7 mouse cellular contexts compared by ENCODE assay signal in the genomic region with DNA sequence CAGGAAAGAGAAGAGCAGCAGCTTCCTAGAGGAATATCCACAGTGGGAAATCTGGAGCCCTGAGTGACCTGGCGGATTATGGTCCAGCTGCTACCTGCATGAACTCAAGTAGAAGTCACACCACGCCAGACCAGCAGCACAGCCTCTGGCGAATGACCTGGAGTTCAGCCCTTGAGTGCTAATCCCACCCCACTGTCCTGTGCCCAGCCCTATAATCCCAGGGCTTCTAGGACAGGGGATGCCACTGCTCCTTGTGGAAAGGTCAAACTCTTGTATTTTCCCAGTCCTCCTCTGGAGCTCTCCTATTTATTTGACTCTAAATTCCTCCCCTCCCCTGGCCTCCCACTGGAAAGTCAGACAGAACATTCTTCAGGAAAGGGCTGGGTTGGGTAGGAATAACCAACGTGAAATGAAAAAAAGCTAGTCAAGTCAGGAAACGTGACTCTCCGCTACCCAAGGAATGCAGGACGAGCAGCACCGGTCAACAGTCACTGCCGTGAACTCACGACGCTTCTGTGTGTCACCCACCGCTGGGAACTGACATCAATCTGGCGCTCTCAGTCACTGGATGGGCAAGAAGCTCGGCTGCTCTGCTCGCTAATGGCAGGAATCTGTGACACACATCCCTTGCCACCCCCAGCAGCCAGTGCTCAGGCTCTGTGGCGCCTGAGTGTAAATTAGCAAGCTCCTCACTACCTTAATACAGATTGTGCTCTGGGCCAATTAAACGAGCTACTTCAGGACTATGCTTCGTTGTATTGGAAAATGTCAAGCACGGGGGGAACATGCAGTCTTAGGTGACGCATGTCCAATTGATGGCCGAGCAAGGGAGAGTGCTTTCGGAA. TPM values are rescaled to one million over a fixed set of nuclear protein-coding genes. Genes with fewer than 3 reads are reported as not detected.
DNase-seq lines count a peak whose midpoint lies in the region; ATAC-seq and TF ChIP-seq lines count a peak whose summit lies in the region.

No protein-coding gene starts in this region.

- H3K27ac ChIP-seq in neural tube, embryonic 11.5 days (ENCODE audit: low read depth, low read length), result no peak overlapping the region
- peak overlapping the region; percentile 68 for H3K27ac ChIP-seq in heart, postnatal 0 days (ENCODE audit: low read depth)
- H3K27ac ChIP-seq in limb, embryonic 11.5 days (replicated peaks; ENCODE audit: low read depth, low read length), result no peak overlapping the region; the same call in 1 of the 2 replicates

- H3K27me3 ChIP-seq in neural tube, embryonic 11.5 days (ENCODE audit: control insufficient read depth, insufficient read depth, low read length), result no peaks in the 10 kb centered on the region
- no peaks in the 10 kb centered on the region for H3K27me3 ChIP-seq in heart, postnatal 0 days (ENCODE audit: control insufficient read depth, insufficient read depth, low read length)
- no peaks in the 10 kb centered on the region for H3K27me3 ChIP-seq in limb, embryonic 11.5 days (ENCODE audit: control insufficient read depth, insufficient read depth, low read length)

- H3K9me3 ChIP-seq in neural tube, embryonic 11.5 days (ENCODE audit: control insufficient read depth, low read length), result no peaks in the 10 kb centered on the region
- H3K9me3 ChIP-seq in heart, postnatal 0 days (replicated peaks; ENCODE audit: control insufficient read depth, low read length), result no peaks in the 10 kb centered on the region
- no peaks in the 10 kb centered on the region for H3K9me3 ChIP-seq in limb, embryonic 11.5 days (ENCODE audit: control insufficient read depth, low read length)

- no peak overlapping the region for H3K4me2 ChIP-seq in neural tube, embryonic 11.5 days (ENCODE audit: low read depth)
- H3K4me2 ChIP-seq in heart, postnatal 0 days (ENCODE audit: low read depth, low read length), result peak overlapping the region; percentile 4
- peak overlapping the region; percentile 30; the same call in 1 of the 2 replicates for H3K4me2 ChIP-seq in limb, embryonic 11.5 days (ENCODE audit: low read depth, severe bottlenecking)

- WGBS in neural tube, embryonic 11.5 days, result 33% methylated on average over 22 of the region's 22 CpGs
- 29% methylated on average over 22 of the region's 22 CpGs for WGBS in heart, postnatal 0 days
- WGBS in limb, embryonic 11.5 days, result 14% methylated on average over 22 of the region's 22 CpGs

- peaks cover 14% of the 10 kb centered on the region for H3K4me1 ChIP-seq in neural tube, embryonic 11.5 days (ENCODE audit: control insufficient read depth, insufficient read depth, low read length)
- peaks cover 44% of the 10 kb centered on the region for H3K4me1 ChIP-seq in heart, postnatal 0 days (ENCODE audit: control insufficient read depth, insufficient read depth)
- H3K4me1 ChIP-seq in limb, embryonic 11.5 days (ENCODE audit: control insufficient read depth, insufficient read depth, low read length), result peaks cover 15% of the 10 kb centered on the region

- peak; percentile 41 for DNase-seq in neural tube, embryonic 11.5 days (ENCODE audit: low spot score)
- DNase-seq in neural tube, embryonic 10.5 days (ENCODE audit: extremely low spot score, low spot score), result no peak
- peak; percentile 60 for DNase-seq in heart, postnatal 0 days (ENCODE audit: low spot score)
- DNase-seq in limb, embryonic 11.5 days (ENCODE audit: low spot score), result peak; percentile 43
- DNase-seq in thymus, postnatal 25 days, result no peak
- no peak for DNase-seq in urinary bladder, postnatal 14 days (ENCODE audit: low spot score)
- no peak for DNase-seq in ovary, postnatal 14 days (ENCODE audit: low spot score)

- no peak overlapping the region for H3K4me3 ChIP-seq in neural tube, embryonic 11.5 days (ENCODE audit: low read depth, low read length)
- H3K4me3 ChIP-seq in heart, postnatal 0 days (ENCODE audit: low read depth, low read length), result no peak overlapping the region
- no peak overlapping the region for H3K4me3 ChIP-seq in limb, embryonic 11.5 days (ENCODE audit: low read depth, low read length)

- no peak overlapping the region for H3K9ac ChIP-seq in neural tube, embryonic 11.5 days (ENCODE audit: low read length)
- no peak overlapping the region for H3K9ac ChIP-seq in heart, postnatal 0 days (replicated peaks; ENCODE audit: low read depth, low read length)
- no peak overlapping the region for H3K9ac ChIP-seq in limb, embryonic 11.5 days (ENCODE audit: low read length)

- ATAC-seq in neural tube, embryonic 11.5 days (ENCODE audit: insufficient read depth, low FRiP score, low TSS enrichment), result no peak
- peak; percentile 50; the same call in 1 of the 2 replicates for ATAC-seq in heart, postnatal 0 days (ENCODE audit: insufficient read depth, low read depth)
- peak; percentile 44; the same call in 1 of the 2 replicates for ATAC-seq in limb, embryonic 11.5 days (ENCODE audit: insufficient number of reproducible peaks, low FRiP score, low TSS enrichment, low read depth)

- no peak for TF ChIP-seq CTCF in heart, postnatal 0 days (IDR thresholded peaks at IDR 0.05; ENCODE audit: low read depth)

- H3K36me3 ChIP-seq in neural tube, embryonic 11.5 days (ENCODE audit: control insufficient read depth, insufficient read depth, low read length), result no peaks in the 10 kb centered on the region; the same call in 1 of the 2 replicates
- H3K36me3 ChIP-seq in heart, postnatal 0 days (replicated peaks; ENCODE audit: control insufficient read depth, insufficient read depth, low read length), result peaks cover 14% of the 10 kb centered on the region
- H3K36me3 ChIP-seq in limb, embryonic 11.5 days (ENCODE audit: control insufficient read depth, insufficient read depth, low read length), result no peaks in the 10 kb centered on the region

- no peak for TF ChIP-seq EP300 in heart, postnatal 0 days (IDR thresholded peaks at IDR 0.05; ENCODE audit: low read depth)

RNA-seq across cellular contexts. Expression of gene Pitpnm2, which starts 8.5 kb away (rescaled TPM):
- 5.5 and 5.7 TPM in 2 replicates for polyA plus RNA-seq in neural tube, embryonic 11.5 days (2014; fragmentation: Nextera tagmentation; extraction: Ambion mirVana)
- 17.1 and 28.6 TPM in 2 replicates for total RNA-seq in heart, postnatal 0 days (2014; rRNA removed; ENCODE audit: low replicate concordance)
- polyA plus RNA-seq in heart, postnatal 0 days (2015; fragmentation: Nextera tagmentation; extraction: Ambion mirVana), result 3.1 and 3.2 TPM in 2 replicates
- polyA plus RNA-seq in limb, embryonic 11.5 days (2014; fragmentation: Nextera tagmentation; extraction: Ambion mirVana), result 3.4 and 3.7 TPM in 2 replicates

Comparison
In these comparisons a context has a peak if more than half of its experiments do, and no peak if none do; other contexts are left out.
1. DNase-seq: peak in neural tube, embryonic 11.5 days (single experiment), heart, postnatal 0 days (single experiment) and limb, embryonic 11.5 days (single experiment); none in neural tube, embryonic 10.5 days (single experiment), thymus, postnatal 25 days (single experiment), urinary bladder, postnatal 14 days (single experiment) and ovary, postnatal 14 days (single experiment).